Mouse (Mus musculus) induced T-regulatory cell, adult 2 months (primary cell): ENCODE measurements around the gene Ssh1.

Experiments
- DNase-seq: peaks from one replicate; pipeline ENCODE4 v3.0.0-alpha.2; 2012; ENCODE audit warnings: low read depth

The Ssh1 gene

DNA sequence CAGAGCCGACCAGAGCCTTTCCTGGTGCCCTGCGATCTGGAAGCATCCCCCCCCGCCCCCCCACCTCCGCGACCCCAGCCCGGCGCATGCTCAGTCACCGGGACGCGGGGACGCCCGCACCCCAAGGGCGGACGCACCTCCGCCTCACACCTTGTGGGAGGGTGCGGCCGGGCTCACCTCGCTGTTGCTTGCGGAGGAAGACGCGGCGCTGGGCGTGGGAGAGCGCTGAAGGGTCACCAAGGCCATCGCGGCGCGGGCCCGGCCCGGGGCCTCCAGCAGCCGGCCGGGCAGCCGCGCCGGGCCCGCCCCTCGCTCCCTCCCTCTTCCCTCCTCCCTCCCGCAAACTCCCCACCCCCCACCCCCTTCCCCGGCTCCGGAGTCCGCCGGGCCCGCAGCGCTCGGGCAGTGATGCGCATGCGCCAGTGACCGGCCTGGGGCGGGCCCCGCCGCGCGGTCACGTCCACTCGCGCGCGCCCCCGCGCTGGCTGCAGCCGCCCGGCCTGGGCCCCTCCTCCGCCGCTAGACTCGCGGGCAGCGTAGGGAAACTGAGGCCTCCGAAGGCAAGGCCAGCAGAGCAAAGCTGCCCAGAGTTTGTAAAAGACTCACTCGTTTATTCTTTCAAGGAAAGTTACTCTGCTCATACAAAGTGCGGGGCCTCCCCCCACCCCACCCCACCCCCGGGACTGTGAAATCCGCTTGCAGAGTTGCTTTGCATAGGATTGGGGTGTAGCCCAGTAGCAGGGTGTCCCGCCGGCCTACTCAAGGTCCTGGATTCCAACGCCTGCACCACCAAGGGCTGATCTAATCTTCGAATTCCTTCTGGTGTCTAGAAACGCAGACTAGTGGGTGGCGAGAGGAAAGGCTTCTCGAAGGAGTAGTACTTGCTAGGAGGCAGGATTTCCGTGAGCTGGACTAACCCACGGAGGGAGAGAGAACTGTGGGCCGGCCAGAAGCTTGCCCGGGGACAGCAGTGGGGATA lies at the start of gene Ssh1:
TSS of gene Ssh1 (minus strand) at position 408 of the 979 bp plus-strand sequence.
- DNase-seq: peak; percentile 83

- DNase-seq: peak; percentile 79
Measured at GRCm38 (mm10) chr5:114041327-114041930, 47.7 kb upstream of the Ssh1 start.

DNA sequence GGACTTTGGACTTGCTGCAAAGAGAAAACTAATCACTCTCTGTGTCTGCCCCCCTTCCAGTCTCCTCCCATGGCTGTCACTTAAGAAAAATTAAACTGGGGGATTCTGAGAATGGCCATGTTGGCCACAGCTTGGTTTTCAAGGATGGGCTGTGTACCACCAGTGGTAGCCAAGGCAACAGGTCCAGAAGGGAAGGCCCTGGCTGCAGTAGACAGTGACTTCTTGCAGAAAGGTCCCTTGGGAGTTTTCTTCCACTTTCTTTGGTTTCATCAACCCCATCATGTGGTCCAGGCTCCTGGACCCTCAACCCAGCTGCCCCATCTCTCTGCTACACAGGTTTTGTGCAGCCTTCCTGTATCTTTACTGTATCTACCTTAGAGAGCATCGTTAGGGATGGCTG lies 47.2 kb upstream of the Ssh1 start:
- DNase-seq: no peak

DNA sequence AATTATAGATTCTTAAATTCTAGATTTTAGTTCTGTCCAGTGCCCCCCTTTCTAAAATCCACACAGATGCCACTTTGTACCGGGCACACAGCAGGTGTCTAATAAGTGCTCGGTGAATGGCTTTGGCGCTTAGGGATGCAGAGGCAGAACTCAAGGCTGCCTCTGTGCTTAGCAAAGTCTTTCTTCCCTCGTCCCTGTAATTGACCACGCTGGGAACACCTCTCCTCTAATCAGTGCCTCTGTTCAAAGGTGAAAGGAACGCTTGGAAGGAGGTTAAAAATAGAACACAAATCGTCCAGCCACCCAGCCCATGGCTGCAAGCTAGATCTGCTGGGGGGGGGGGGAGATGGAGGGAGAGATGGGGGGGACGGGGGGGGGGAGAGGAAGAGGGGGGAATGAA lies 46.8 kb upstream of the Ssh1 start:
- no peak for DNase-seq

GRCm38 (mm10) chr5:114035111-114035510 lies 41.4 kb upstream of the Ssh1 start:
- DNase-seq: no peak

DNA sequence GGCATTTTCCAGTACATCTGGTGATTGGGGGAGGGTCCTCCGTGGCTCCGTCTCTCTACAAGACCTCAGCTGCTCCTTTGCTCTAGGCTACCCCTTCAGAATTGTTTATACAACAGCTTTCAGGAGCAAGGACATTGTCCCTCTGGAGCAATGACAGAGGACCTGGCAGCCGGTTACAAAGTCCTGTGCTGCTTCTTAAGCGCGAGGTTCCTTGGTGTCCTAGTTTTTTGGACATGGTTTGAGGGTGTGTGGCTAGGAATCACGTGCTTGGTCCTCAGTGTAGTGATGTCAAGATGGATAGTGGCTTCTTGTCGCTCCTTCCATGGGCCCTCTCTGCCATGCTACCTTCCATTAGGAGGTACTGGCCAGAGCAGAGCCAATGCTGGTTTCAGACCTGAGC lies 40.7 kb upstream of the Ssh1 start:
- DNase-seq: no peak

- DNase-seq: no peak
Measured at GRCm38 (mm10) chr5:114032161-114032763, 38.6 kb upstream of the Ssh1 start.

- no peak for DNase-seq
Measured at GRCm38 (mm10) chr5:114030652-114031051, 37.0 kb upstream of the Ssh1 start.

- DNase-seq: no peak
Measured at GRCm38 (mm10) chr5:114028111-114028510, 34.4 kb upstream of the Ssh1 start.

DNA sequence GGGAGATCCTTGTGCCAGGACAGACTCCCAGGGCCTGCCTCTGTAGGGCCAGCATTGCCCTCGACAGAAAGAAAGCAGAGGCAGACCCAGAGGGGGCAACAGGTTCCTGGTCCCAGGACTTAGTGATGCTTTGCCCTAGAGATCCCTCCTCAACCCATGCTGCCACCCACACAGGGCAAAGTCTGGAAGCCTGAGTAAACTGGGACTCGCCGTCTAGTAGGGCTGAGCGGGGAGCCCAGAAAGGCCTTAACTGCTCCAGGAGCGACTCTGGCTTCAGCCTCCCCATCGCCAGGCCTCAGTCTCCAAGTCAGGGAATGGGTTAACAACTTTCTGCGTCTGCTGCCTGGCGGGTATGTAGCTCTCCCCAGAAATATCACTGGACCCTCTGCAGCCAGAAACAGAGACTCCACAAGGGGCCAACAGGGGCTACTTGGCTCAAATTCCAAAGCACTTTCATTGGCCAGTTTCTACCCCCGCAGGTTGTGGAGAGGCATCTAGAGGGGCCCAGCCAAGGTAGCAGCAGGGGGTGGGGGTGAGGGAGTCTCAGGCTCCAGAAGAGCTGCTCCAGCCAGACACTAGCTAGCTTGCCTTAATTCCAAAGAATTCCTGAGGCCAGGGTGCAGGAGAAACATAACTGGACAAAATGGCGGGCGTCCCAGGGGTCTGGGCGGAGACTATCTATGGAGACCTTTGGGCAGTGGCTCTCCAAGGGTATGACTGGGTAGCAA lies 33.7 kb upstream of the Ssh1 start:
- DNase-seq: no peak

- DNase-seq: peak; percentile 32
Measured at GRCm38 (mm10) chr5:114024885-114025284, 31.2 kb upstream of the Ssh1 start.

DNA sequence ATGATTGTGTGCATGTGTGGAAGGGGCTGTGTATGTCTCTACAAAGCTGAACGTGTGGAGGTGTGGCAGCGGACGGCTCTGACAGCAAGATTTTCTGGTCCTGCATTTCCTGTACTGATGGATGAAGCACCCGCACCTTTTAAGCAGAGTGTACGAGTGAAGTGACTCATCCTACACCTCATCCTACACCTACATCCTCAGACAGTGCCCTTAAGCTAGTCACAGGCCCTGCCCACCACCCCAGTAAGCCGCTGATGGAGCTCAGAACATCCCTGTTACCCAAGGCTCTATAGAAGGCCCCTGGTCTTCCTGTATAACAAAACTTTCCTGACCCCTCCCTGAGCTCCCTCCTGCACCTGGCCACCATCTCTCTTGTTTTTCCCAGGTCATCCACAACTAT lies 30.7 kb upstream of the Ssh1 start:
- DNase-seq: no peak

GRCm38 (mm10) chr5:114015121-114015520 lies 21.4 kb upstream of the Ssh1 start:
- peak; percentile 34 for DNase-seq

DNA sequence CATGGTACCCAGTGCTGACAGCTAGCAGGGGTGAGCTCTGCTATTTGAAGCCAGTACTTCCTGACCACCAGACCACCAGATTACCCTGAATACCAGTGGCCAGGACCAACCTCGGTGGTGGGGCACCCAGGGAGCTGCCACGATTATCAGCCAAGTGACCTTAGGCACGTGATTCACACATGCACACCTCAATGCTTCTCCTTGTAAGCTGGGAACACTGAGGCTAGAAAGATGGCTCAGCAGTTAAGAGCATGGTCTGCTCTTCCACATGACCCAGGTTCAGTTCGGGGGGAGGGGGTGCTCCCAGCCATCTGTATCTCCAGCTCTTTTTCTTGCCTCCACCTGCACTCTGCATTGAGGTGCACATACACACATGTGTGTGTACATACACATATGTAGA lies 15.4 kb upstream of the Ssh1 start:
- DNase-seq: no peak

DNA sequence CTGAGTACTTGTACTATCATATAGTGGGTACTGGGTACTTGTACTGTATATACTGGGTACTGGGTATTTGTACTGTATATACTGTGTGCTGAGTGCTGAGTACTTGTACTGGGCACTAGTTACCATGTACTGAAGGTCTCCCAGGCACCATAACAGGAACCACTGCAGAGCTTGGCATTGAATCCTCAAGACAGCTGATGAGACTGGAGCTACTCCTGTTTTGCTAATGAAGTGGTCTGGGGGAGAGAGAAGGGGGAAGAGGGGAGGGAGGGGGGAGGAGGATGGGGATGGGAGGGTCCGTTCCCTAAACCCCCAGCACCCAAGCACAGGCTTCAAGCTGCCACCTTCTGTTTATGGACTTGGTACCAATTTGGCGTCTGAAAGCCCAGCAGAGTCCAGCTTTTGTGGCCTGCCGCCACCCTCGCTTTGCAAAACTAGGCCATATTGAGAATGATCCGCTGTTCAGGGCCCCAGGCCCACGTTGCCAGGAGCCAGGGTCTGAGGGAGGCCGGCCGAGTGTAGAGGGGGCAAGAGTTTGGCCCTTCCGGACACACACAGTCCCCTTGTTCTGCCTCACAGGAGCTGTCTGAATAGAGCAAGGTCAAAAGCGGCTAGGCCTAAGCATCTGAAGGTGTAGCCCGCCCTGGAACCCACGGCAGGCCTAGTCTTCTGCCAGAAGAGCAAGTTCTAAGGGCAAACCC lies 14.2 kb upstream of the Ssh1 start:
- DNase-seq: no peak

GRCm38 (mm10) chr5:114006974-114007373 lies 13.3 kb upstream of the Ssh1 start:
- no peak for DNase-seq

DNA sequence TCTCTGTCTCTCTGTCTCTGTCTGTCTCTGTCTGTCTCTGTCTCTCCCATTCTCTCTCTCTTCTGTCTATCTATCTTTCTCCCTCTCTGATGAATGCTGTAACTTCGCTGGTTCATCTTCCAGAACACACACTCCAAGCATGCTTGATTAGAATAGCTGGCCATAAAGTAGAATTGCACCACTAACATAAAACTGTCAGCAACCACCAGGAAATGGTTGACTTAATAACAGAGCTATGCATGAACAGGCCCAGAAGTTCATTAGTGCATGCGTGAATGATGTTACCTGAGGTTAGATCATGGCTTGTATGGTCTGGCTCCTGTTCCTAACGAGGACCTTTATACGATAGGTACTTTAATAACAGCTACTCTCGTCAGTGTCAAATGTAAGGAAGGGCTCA lies 11.4 kb upstream of the Ssh1 start:
- DNase-seq: no peak

GRCm38 (mm10) chr5:114004573-114004972 lies 10.9 kb upstream of the Ssh1 start:
- DNase-seq: no peak

GRCm38 (mm10) chr5:114003542-114003941 lies 9.8 kb upstream of the Ssh1 start, which contains the start of gene Dao:
Gene Dao, plus strand, starts transcription at chr5:114003703.
- no peak for DNase-seq

DNA sequence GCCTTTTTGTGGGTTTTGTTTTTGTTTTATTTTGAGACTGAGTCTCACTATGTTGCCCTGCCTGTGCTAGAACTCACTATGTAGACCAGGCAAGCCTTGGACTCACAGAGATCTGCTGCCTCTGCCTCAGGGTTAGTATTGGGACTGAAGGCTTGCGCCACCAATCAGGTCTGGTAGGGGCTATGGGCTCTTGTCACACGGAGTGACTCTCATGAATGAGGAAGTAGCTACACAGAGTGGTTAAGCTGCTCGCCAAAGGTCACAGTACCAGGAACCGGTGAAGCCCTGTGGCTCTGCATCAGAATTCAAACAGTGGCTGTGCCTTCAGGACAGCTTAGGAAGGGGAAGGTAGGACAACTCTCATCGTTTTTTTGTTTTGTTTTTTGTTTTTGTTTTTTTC lies 5.7 kb upstream of the Ssh1 start:
- DNase-seq: peak; percentile 48

DNA sequence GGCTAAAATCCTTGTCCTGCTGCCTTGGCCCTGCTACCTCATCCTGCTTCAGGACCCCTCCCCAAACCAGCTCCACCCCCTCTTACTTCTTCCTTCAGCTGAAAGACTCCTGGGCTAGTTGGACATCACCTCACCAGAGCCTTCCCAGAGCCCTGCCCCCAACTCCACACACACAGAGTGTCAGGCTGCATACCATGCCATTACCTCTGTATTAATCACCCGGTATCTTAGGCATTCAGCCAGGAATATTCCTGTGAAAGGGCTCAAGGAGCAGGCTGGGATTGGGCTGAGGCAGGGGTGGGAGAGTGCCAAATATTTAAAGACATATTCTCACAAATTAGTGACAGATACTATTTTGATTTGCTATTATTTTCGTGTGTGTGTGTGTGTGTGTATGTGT lies 2.8 kb upstream of the Ssh1 start:
- no peak for DNase-seq
